Mouse (Mus musculus) layer of hippocampus, adult 2 months (tissue): ENCODE measurements around the gene Plin3. TPM values are rescaled to one million over a fixed set of nuclear protein-coding genes. Genes with fewer than 3 reads are reported as not detected.

Source experiments
- DNase-seq, 2 experiments: peaks; one replicate each; pipeline ENCODE4 v3.0.0; 2022; ENCODE audit warnings: low spot score in 2 of 2
- H3K27ac ChIP-seq: fragments of 200-600 bp; 2 replicates; pipeline ENCODE4 v1.8.1; 2022
- H3K4me3 ChIP-seq: fragments of 200-600 bp; 2 replicates; pipeline ENCODE4 v1.8.1; 2022; ENCODE audit warnings: mild to moderate bottlenecking
- CTCF ChIP-seq: fragments of 200-600 bp; conservative IDR thresholded peaks from 2 replicates; pipeline ENCODE4 v1.8.1; 2022; ENCODE audit warnings: antibody characterized with exemption, mild to moderate bottlenecking, moderate library complexity
- long read RNA-seq, 2 experiments: library from polyadenylated mRNA; stranded (forward); transcript quantifications; one replicate each; pipeline ENCODE4 v2.0.0; 2021; ENCODE audit warnings: borderline mapping rate in 2 of 2
- total RNA-seq, 2 experiments: library from RNA; stranded (reverse); gene quantifications; 2 replicates each; pipeline ENCODE4 v1.2.3; 2021

The Plin3 gene
- 10 to 100 TPM; 16.8 to 17.2 TPM for total RNA-seq
- long read RNA-seq, experiment 1, partial matches to known transcripts = 8 of 11 reads
- long read RNA-seq, experiment 1, other reads (novel, unspliced or antisense) = 0 of 11 reads
- long read RNA-seq, experiment 2, transcript Plin3-201 (8 exons, 3,645 nt) = major isoform, 9 of 23 reads
- long read RNA-seq, experiment 2, partial matches to known transcripts = 11 of 23 reads
- long read RNA-seq, experiment 2, other reads (novel, unspliced or antisense) = 3 of 23 reads

GRCm38 (mm10) chr17:56292531-56293222, at the start of gene Plin3:
Plin3 (minus strand) TSS chr17:56292873.
- no peak within 1 kb of the TSS for H3K4me3 ChIP-seq
- TF ChIP-seq CTCF = no peak
- no peak for DNase-seq
- peak within 1 kb of the TSS; percentile 87; the same call in 1 of the 2 replicates for H3K27ac ChIP-seq

GRCm38 (mm10) chr17:56340717-56341116, 48.0 kb upstream of the Plin3 start:
- DNase-seq = no peak
- Histone ChIP-seq H3K4me3 (no peak overlapping the region), H3K27ac (peak overlapping the region; percentile 39; the same call in 1 of the 2 replicates)
- no peak for TF ChIP-seq CTCF

- Histone ChIP-seq H3K27ac (no peak overlapping the region), H3K4me3 (no peak overlapping the region)
- no peak for DNase-seq
- peak; percentile 76 for TF ChIP-seq CTCF
Observed at GRCm38 (mm10) chr17:56338909-56339308, 46.2 kb upstream of the Plin3 start.

- no peak for TF ChIP-seq CTCF
- Histone ChIP-seq H3K4me3 (no peak overlapping the region), H3K27ac (no peak overlapping the region)
- no peak for DNase-seq
Observed at GRCm38 (mm10) chr17:56337791-56338190, 45.1 kb upstream of the Plin3 start.

GRCm38 (mm10) chr17:56337190-56337589, 44.5 kb upstream of the Plin3 start:
- no peak overlapping the region; the same call in 1 of the 2 replicates for H3K27ac ChIP-seq
- peak in 1 of 2 experiments; percentile 55 for DNase-seq
- no peak overlapping the region for H3K4me3 ChIP-seq
- TF ChIP-seq CTCF = peak; percentile 82

GRCm38 (mm10) chr17:56332987-56333386, 40.3 kb upstream of the Plin3 start:
- DNase-seq = no peak
- Histone ChIP-seq H3K27ac (no peak overlapping the region), H3K4me3 (no peak overlapping the region)
- peak; percentile 59; the same call in 1 of the 2 replicates for TF ChIP-seq CTCF

- TF ChIP-seq CTCF = no peak
- H3K27ac ChIP-seq = no peak overlapping the region; the same call in 1 of the 2 replicates
- DNase-seq = no peak
- H3K4me3 ChIP-seq = no peak overlapping the region
Observed at GRCm38 (mm10) chr17:56331256-56331655, 38.6 kb upstream of the Plin3 start.

GRCm38 (mm10) chr17:56330345-56330744, 37.7 kb upstream of the Plin3 start:
- no peak overlapping the region for H3K4me3 ChIP-seq
- H3K27ac ChIP-seq = peak overlapping the region; percentile 28; the same call in 1 of the 2 replicates
- TF ChIP-seq CTCF = peak; percentile 42
- DNase-seq = no peak

GRCm38 (mm10) chr17:56329267-56329666, 36.6 kb upstream of the Plin3 start:
- no peak for TF ChIP-seq CTCF
- H3K4me3 ChIP-seq = no peak overlapping the region

GRCm38 (mm10) chr17:56326153-56327147, 33.8 kb upstream of the Plin3 start:
- TF ChIP-seq CTCF = no peak; the same call in 1 of the 2 replicates
- DNase-seq = no peak
- peak overlapping the region; percentile 80 for H3K4me3 ChIP-seq
- H3K27ac ChIP-seq = peak overlapping the region; percentile 93

More at GRCm38 (mm10) chr17:56329267-56329666, 36.6 kb upstream of the Plin3 start:
- no peak for DNase-seq
- no peak overlapping the region for H3K27ac ChIP-seq

- peak within 1 kb of the TSS; percentile 80 for H3K4me3 ChIP-seq
- H3K27ac ChIP-seq = peak within 1 kb of the TSS; percentile 93
- peak; percentile 98 to 100 for DNase-seq
- TF ChIP-seq CTCF = no peak
Observed at GRCm38 (mm10) chr17:56325450-56326152, 32.9 kb upstream of the Plin3 start, which contains the start of gene Kdm4b. Kdm4b (plus strand) TSS chr17:56326062.

GRCm38 (mm10) chr17:56324419-56324818, 31.7 kb upstream of the Plin3 start:
- TF ChIP-seq CTCF = no peak
- H3K27ac ChIP-seq = no peak overlapping the region
- DNase-seq = no peak
- H3K4me3 ChIP-seq = no peak overlapping the region
